Mouse (Mus musculus): ENCODE measurements around the gene Cerk.

DNA sequence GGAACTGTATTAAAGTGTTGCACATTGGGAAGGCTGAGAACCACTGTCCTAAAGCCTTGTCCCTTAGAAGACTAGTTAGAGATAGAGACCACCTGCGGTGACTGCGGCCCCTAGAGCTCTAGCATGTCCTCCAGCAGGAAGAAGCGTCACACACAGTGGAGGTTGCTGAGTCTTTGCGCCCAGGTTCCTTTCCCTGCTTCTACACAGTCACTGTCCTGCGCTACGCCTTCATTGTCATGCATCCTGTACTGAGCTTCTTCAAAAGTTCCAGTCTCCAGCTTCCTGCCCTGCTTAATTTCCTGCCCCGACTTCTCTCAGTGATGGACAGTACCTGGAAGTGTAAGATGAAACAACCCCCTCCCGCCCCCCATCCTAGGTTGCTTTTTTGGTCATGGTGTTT, 43.1 kb upstream of the Cerk start:
- TF ChIP-seq CTCF (IDR thresholded peaks at IDR 0.05; ENCODE audit: insufficient read depth, low read length) (no peak), POLR2A (IDR thresholded peaks at IDR 0.05; ENCODE audit: borderline replicate concordance, extremely low read depth, low read depth, low read length) (no peak)

Data from lung, adult 2 months (tissue).